Mouse (Mus musculus): ENCODE data around the gene Trmt1.

Gene Trmt1

GRCm38 (mm10) chr8:84689091-84689915 lies 3.2 kb downstream of the Trmt1 start:
- no peak for DNase-seq (ENCODE audit: low read depth, low spot score)

GRCm38 (mm10) chr8:84693332-84693731 lies 7.2 kb downstream of the Trmt1 start:
- no peak for DNase-seq (ENCODE audit: low read depth, low spot score)

GRCm38 (mm10) chr8:84695140-84695539 lies 9.0 kb downstream of the Trmt1 start:
- no peak for DNase-seq (ENCODE audit: low read depth, low spot score)

GRCm38 (mm10) chr8:84697166-84698130 lies 11.3 kb downstream of the Trmt1 start:
- no peak for DNase-seq (ENCODE audit: low read depth, low spot score)

- no peak for DNase-seq (ENCODE audit: low read depth, low spot score)
These were observed 12.2 kb downstream of the Trmt1 start for GRCm38 (mm10) chr8:84698288-84698687.

GRCm38 (mm10) chr8:84698929-84699401 lies 12.9 kb downstream of the Trmt1 start:
- DNase-seq (ENCODE audit: low read depth, low spot score), result no peak

GRCm38 (mm10) chr8:84699861-84700322 lies 13.8 kb downstream of the Trmt1 start:
- no peak for DNase-seq (ENCODE audit: low read depth, low spot score)

- no peak for DNase-seq (ENCODE audit: low read depth, low spot score)
These were observed 14.4 kb downstream of the Trmt1 start for GRCm38 (mm10) chr8:84700526-84700925.

GRCm38 (mm10) chr8:84700941-84701911 lies 15.1 kb downstream of the Trmt1 start, which contains the start of gene Lyl1:
Gene Lyl1 (plus strand): TSS chr8:84701457.
- no peak for DNase-seq (ENCODE audit: low read depth, low spot score)

GRCm38 (mm10) chr8:84702561-84702960 lies 16.5 kb downstream of the Trmt1 start:
- DNase-seq (ENCODE audit: low read depth, low spot score), result no peak

GRCm38 (mm10) chr8:84702963-84703465 lies 16.9 kb downstream of the Trmt1 start:
- no peak for DNase-seq (ENCODE audit: low read depth, low spot score)

- DNase-seq (ENCODE audit: low read depth, low spot score), result no peak
These were observed 17.6 kb downstream of the Trmt1 start for GRCm38 (mm10) chr8:84703466-84704249.

GRCm38 (mm10) chr8:84704356-84704755 lies 18.2 kb downstream of the Trmt1 start:
- DNase-seq (ENCODE audit: low read depth, low spot score), result peak; percentile 90

GRCm38 (mm10) chr8:84704867-84705831 lies 19.0 kb downstream of the Trmt1 start:
- no peak for DNase-seq (ENCODE audit: low read depth, low spot score)

GRCm38 (mm10) chr8:84705960-84706359 lies 19.9 kb downstream of the Trmt1 start:
- no peak for DNase-seq (ENCODE audit: low read depth, low spot score)

- DNase-seq (ENCODE audit: low read depth, low spot score), result no peak
These were observed 20.6 kb downstream of the Trmt1 start for GRCm38 (mm10) chr8:84706610-84707266.

- DNase-seq (ENCODE audit: low read depth, low spot score), result no peak
These were observed 21.3 kb downstream of the Trmt1 start for GRCm38 (mm10) chr8:84707267-84707883.
